Mouse (Mus musculus): ENCODE results near the gene Ssb. TPM values are rescaled to one million over a fixed set of nuclear protein-coding genes. Genes with fewer than 3 reads are reported as not detected.
A peak's percentile ranks its signal among the peaks of the same experiment; 100 is the strongest.

Ssb gene
- total and polyA plus RNA-seq, 2 experiments, result 1.5 to 40.3 TPM

- Histone ChIP-seq H3K79me2 (ENCODE audit: control insufficient read depth, insufficient read depth, low read length) (no peaks in the 10 kb centered on the region), H3K27me3 (ENCODE audit: control insufficient read depth, insufficient read depth, low read length) (no peaks in the 10 kb centered on the region), H3K4me1 (ENCODE audit: control insufficient read depth, insufficient read depth, low read length) (no peaks in the 10 kb centered on the region), H3K4me3 (ENCODE audit: insufficient read depth, low read depth, low read length) (no peak overlapping the region), H3K27ac (replicated peaks; ENCODE audit: insufficient read depth, low read depth, low read length) (no peak overlapping the region), H3K9ac (ENCODE audit: low read depth, low read length) (no peak overlapping the region), H3K36me3 (ENCODE audit: control insufficient read depth, insufficient read depth, low read length) (no peaks in the 10 kb centered on the region)
- TF ChIP-seq POLR2A (IDR thresholded peaks at IDR 0.05; ENCODE audit: extremely low read depth, insufficient read depth, low read length) (no peak), CTCF (IDR thresholded peaks at IDR 0.05; ENCODE audit: low read depth, low read length) (no peak)
- WGBS, result 88% methylated on average over 2 of the region's 2 CpGs
- no peak for DNase-seq (ENCODE audit: extremely low read depth, low read depth, low spot score)
Observed at GRCm38 (mm10) chr2:69851427-69852058, 9.8 kb upstream of the Ssb start.

DNA sequence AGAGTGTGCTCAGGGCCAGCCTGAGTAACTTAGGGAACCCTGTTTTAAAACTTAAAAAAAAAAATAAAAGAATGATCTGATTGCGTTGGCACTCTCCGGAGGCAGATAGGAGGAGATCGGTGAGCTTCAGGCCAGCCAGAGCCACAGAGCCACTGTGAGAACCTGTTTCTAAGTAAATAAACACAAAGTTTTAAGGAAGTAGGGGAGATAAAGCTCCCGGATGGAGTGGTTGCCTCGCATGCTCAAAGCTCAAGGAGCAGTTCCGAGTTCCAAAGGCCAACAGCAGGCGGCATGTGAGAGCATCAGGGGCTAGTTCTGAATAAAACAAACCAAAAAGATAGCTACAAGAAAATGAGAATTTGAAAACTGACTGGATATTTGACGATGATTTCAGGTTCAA, 5.0 kb upstream of the Ssb start:
- peak; percentile 21 for DNase-seq (ENCODE audit: extremely low read depth, low read depth, low spot score)
- Histone ChIP-seq H3K4me3 (ENCODE audit: insufficient read depth, low read depth, low read length) (no peak overlapping the region), H3K9ac (ENCODE audit: low read depth, low read length) (no peak overlapping the region), H3K79me2 (ENCODE audit: control insufficient read depth, insufficient read depth, low read length) (0 out of 2 replicates have a peak, but pooled peaks cover under 1% of the 10 kb centered on the region), H3K4me1 (ENCODE audit: control insufficient read depth, insufficient read depth, low read length) (peaks cover 3% of the 10 kb centered on the region; the same call in 1 of the 2 replicates), H3K36me3 (ENCODE audit: control insufficient read depth, insufficient read depth, low read length) (no peaks in the 10 kb centered on the region), H3K27ac (replicated peaks; ENCODE audit: insufficient read depth, low read depth, low read length) (no peak overlapping the region), H3K27me3 (ENCODE audit: control insufficient read depth, insufficient read depth, low read length) (no peaks in the 10 kb centered on the region)
- 24% methylated on average over 8 of the region's 8 CpGs for WGBS
- TF ChIP-seq CTCF (IDR thresholded peaks at IDR 0.05; ENCODE audit: low read depth, low read length), result peak; percentile 53
- TF ChIP-seq POLR2A (IDR thresholded peaks at IDR 0.05; ENCODE audit: extremely low read depth, insufficient read depth, low read length), result no peak

- H3K27ac ChIP-seq (replicated peaks; ENCODE audit: insufficient read depth, low read depth, low read length), result no peak overlapping the region
- no peak overlapping the region for H3K9ac ChIP-seq (ENCODE audit: low read depth, low read length)
- H3K79me2 ChIP-seq (ENCODE audit: control insufficient read depth, insufficient read depth, low read length), result peaks cover 10% of the 10 kb centered on the region; the same call in 1 of the 2 replicates
- 82% methylated on average over 1 of the region's 1 CpGs for WGBS
- H3K4me1 ChIP-seq (ENCODE audit: control insufficient read depth, insufficient read depth, low read length), result peaks cover 10% of the 10 kb centered on the region; the same call in 1 of the 2 replicates
- H3K27me3 ChIP-seq (ENCODE audit: control insufficient read depth, insufficient read depth, low read length), result no peaks in the 10 kb centered on the region
- peak; percentile 9 for DNase-seq (ENCODE audit: extremely low read depth, low read depth, low spot score)
- H3K4me3 ChIP-seq (ENCODE audit: insufficient read depth, low read depth, low read length), result no peak overlapping the region
- no peaks in the 10 kb centered on the region for H3K36me3 ChIP-seq (ENCODE audit: control insufficient read depth, insufficient read depth, low read length)
- no peak for TF ChIP-seq POLR2A (IDR thresholded peaks at IDR 0.05; ENCODE audit: extremely low read depth, insufficient read depth, low read length)
- no peak; the same call in 1 of the 2 replicates for TF ChIP-seq CTCF (IDR thresholded peaks at IDR 0.05; ENCODE audit: low read depth, low read length)
Observed at GRCm38 (mm10) chr2:69857882-69858281, 3.5 kb upstream of the Ssb start.

GRCm38 (mm10) chr2:69860972-69861452, 350 bp upstream of the Ssb start:
- Histone ChIP-seq H3K4me1 (ENCODE audit: control insufficient read depth, insufficient read depth, low read length) (peaks cover 10% of the 10 kb centered on the region; the same call in 1 of the 2 replicates), H3K27me3 (ENCODE audit: control insufficient read depth, insufficient read depth, low read length) (no peaks in the 10 kb centered on the region), H3K36me3 (ENCODE audit: control insufficient read depth, insufficient read depth, low read length) (peaks cover 5% of the 10 kb centered on the region; the same call in 1 of the 2 replicates), H3K27ac (replicated peaks; ENCODE audit: insufficient read depth, low read depth, low read length) (peak overlapping the region; percentile 51), H3K9ac (ENCODE audit: low read depth, low read length) (peak overlapping the region; percentile 19), H3K79me2 (ENCODE audit: control insufficient read depth, insufficient read depth, low read length) (peaks cover 10% of the 10 kb centered on the region; the same call in 1 of the 2 replicates), H3K4me3 (ENCODE audit: insufficient read depth, low read depth, low read length) (peak overlapping the region; percentile 98)
- peak; percentile 67 for DNase-seq (ENCODE audit: extremely low read depth, low read depth, low spot score)
- TF ChIP-seq POLR2A (IDR thresholded peaks at IDR 0.05; ENCODE audit: extremely low read depth, insufficient read depth, low read length) (no peak), CTCF (IDR thresholded peaks at IDR 0.05; ENCODE audit: low read depth, low read length) (no peak)
- WGBS, result 5% methylated on average over 13 of the region's 13 CpGs

DNA sequence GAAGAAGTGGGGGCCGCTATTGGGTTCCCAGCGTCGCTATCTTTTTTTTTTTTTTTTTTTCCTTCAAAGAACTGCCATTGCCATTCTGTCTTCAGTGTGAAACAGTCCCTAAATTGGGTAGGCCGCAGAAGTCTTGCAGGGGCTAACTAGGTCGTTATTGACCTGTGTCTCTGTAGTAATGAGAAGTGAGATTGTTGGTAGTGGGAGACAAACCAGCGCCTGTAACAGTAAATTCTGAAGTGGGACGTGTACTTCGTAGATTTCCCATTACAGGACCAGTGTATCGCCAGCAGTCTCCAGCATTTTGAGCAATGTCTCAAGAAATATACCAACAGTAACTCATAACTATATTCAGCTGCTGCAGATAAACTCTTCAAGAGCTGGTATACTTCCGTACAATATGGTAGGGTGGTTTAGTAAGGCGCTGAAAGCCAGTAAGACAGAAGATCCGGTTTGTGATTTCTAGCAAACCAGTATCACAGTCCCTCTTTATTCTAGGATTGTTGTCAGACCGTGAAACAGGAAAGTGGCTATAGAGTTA, 825 bp downstream of the Ssb start:
- TF ChIP-seq POLR2A (IDR thresholded peaks at IDR 0.05; ENCODE audit: extremely low read depth, insufficient read depth, low read length) (no peak), CTCF (IDR thresholded peaks at IDR 0.05; ENCODE audit: low read depth, low read length) (no peak)
- H3K79me2 ChIP-seq (ENCODE audit: control insufficient read depth, insufficient read depth, low read length), result peaks cover 10% of the 10 kb centered on the region; the same call in 1 of the 2 replicates
- no peaks in the 10 kb centered on the region for H3K27me3 ChIP-seq (ENCODE audit: control insufficient read depth, insufficient read depth, low read length)
- DNase-seq (ENCODE audit: extremely low read depth, low read depth, low spot score), result peak; percentile 21
- peaks cover 10% of the 10 kb centered on the region; the same call in 1 of the 2 replicates for H3K4me1 ChIP-seq (ENCODE audit: control insufficient read depth, insufficient read depth, low read length)
- peak overlapping the region; percentile 98 for H3K4me3 ChIP-seq (ENCODE audit: insufficient read depth, low read depth, low read length)
- peaks cover 12% of the 10 kb centered on the region for H3K36me3 ChIP-seq (ENCODE audit: control insufficient read depth, insufficient read depth, low read length)
- peak overlapping the region; percentile 94 for H3K9ac ChIP-seq (ENCODE audit: low read depth, low read length)
- WGBS, result 2% methylated on average over 13 of the region's 13 CpGs
- peak overlapping the region; percentile 14; the same call in 1 of the 2 replicates for H3K27ac ChIP-seq (replicated peaks; ENCODE audit: insufficient read depth, low read depth, low read length)

Measured in liver, adult 2 months (tissue).